Mouse (Mus musculus): Measurements from ENCODE around the gene Uap1. TPM values are rescaled to one million over a fixed set of nuclear protein-coding genes. Genes with fewer than 3 reads are reported as not detected.

Uap1 gene
- polyA plus RNA-seq, 1 experiment = 34.0 TPM

DNA sequence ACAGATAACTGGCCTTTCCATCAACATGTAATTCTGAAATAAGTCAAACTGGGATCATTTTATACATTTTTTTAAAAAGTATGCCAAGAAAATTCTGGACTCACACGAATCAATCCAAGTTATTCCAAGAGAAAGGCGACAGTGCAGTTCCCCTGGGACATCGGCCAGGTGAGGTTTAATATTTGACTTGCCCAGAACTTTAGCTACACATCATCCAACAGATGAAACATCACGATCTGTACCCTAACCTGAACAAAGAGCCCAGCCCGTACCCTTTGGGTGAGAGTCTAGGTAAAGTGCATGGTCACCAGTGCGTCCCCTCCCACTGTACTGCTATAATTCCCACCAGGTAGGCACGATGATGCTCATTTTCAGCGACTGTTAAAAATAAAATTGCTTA is 21.5 kb upstream of the Uap1 start:
- TF ChIP-seq POLR2A (IDR thresholded peaks at IDR 0.05; ENCODE audit: borderline replicate concordance, extremely low read depth, insufficient read depth, insufficient read length, poor library complexity, severe bottlenecking) = no peak
- TF ChIP-seq CTCF (IDR thresholded peaks at IDR 0.05; ENCODE audit: borderline replicate concordance, extremely low read depth, insufficient read depth, insufficient read length) = no peak
- DNase-seq (ENCODE audit: low read depth) = no peak

DNA sequence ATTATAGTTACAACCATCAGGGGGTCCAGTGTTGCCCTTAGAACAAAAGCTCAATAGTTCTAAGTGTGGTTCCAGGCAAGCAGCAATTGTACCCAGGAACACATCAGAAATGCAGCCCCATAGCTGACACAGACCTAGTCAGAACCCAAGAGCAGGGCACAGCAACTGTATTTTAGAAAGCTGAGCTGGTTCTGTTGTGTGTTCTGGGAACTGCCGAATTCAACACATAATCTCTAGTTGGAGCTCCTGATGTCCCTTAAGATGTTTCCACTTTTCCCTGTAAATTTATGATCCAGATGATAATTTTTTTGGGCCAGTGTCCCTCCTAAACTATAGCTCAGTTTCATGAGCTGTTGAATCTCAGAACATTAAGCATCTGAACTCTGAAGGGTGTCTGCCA is 17.2 kb upstream of the Uap1 start:
- TF ChIP-seq CTCF (IDR thresholded peaks at IDR 0.05; ENCODE audit: borderline replicate concordance, extremely low read depth, insufficient read depth, insufficient read length) (no peak), POLR2A (IDR thresholded peaks at IDR 0.05; ENCODE audit: borderline replicate concordance, extremely low read depth, insufficient read depth, insufficient read length, poor library complexity, severe bottlenecking) (no peak)
- no peak for DNase-seq (ENCODE audit: low read depth)

DNA sequence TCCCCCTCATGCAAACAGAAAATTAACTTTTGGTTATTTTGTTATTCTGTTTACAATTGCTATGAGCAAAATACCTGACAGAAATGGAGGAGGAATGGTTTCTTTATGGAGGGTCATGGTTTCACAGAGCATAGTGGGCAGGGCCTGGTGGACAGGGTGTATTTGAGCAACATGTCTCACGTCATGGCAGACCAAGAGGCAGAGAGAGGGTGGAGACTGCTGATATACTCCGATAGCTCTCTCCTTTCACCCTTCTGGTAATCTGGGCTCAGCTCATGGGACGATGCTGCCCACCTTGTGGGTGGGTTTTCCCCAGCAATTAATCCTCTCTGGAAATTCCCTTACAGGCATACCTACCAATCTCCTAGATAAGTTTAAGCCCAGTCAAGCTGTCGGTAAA is 15.5 kb upstream of the Uap1 start:
- TF ChIP-seq CTCF (IDR thresholded peaks at IDR 0.05; ENCODE audit: borderline replicate concordance, extremely low read depth, insufficient read depth, insufficient read length) (no peak), POLR2A (IDR thresholded peaks at IDR 0.05; ENCODE audit: borderline replicate concordance, extremely low read depth, insufficient read depth, insufficient read length, poor library complexity, severe bottlenecking) (no peak)
- no peak for DNase-seq (ENCODE audit: low read depth)

DNA sequence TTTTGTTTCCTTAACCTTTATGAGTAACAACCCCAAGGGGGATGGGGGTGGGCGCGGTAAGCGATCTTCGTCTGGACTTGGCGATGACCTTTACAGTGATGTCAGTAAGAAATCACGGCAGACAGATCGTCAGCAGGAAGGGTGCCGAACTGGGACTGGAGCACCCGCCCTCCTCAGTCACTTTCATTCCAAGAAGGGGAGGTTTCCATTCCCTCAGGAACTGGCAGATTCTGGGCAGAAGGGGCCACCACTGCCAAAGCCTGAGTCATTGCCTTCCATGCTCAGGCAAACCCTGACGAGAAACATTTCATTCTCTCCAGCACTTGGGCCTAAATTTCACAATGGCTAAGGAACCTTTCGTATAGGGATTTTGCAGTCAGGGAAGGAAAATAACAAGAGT is 13.8 kb upstream of the Uap1 start:
- no peak for DNase-seq (ENCODE audit: low read depth)
- TF ChIP-seq POLR2A (IDR thresholded peaks at IDR 0.05; ENCODE audit: borderline replicate concordance, extremely low read depth, insufficient read depth, insufficient read length, poor library complexity, severe bottlenecking) (no peak), CTCF (IDR thresholded peaks at IDR 0.05; ENCODE audit: borderline replicate concordance, extremely low read depth, insufficient read depth, insufficient read length) (no peak)

DNA sequence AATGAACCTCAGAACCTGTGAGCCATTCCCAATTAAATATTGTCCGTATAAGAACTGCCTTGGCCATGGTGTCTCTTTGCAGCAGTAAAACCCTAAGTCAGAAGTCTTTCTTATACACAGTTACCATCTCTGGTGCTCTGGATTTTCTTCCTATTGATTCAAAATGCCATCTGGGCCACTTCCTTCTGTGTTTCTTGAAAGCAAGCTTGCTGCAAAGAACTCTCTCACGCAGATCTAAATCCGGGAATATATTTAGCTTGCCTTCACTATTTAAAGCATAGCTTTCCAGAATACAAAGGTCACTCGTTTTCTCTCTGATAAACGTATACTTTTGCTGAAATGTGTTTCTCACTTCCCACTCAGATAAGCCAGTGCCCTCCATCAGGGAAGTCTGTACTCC is 11.8 kb upstream of the Uap1 start:
- no peak for DNase-seq (ENCODE audit: low read depth)
- TF ChIP-seq POLR2A (IDR thresholded peaks at IDR 0.05; ENCODE audit: borderline replicate concordance, extremely low read depth, insufficient read depth, insufficient read length, poor library complexity, severe bottlenecking) (no peak), CTCF (IDR thresholded peaks at IDR 0.05; ENCODE audit: borderline replicate concordance, extremely low read depth, insufficient read depth, insufficient read length) (no peak)

DNA sequence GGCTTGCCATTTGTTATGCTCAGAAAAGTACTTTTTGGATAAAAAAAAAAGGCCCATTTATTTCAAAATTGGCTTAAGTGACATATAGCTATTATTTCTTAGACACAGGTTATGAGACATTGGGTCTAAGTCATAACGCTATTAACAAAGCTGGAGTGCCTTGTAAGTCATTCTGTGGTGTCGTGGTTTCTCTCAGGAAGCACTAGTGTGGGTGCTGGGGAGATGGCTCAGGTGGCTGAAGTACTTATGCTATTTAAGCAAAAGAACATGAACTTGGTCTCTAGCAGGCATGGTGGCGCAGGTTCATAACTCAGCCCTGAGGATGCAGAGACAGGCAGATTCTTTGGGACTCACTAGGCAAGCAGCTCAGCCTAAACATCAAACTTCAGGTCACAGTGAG is 10.4 kb upstream of the Uap1 start:
- no peak for DNase-seq (ENCODE audit: low read depth)
- TF ChIP-seq POLR2A (IDR thresholded peaks at IDR 0.05; ENCODE audit: borderline replicate concordance, extremely low read depth, insufficient read depth, insufficient read length, poor library complexity, severe bottlenecking) (no peak), CTCF (IDR thresholded peaks at IDR 0.05; ENCODE audit: borderline replicate concordance, extremely low read depth, insufficient read depth, insufficient read length) (no peak)

DNA sequence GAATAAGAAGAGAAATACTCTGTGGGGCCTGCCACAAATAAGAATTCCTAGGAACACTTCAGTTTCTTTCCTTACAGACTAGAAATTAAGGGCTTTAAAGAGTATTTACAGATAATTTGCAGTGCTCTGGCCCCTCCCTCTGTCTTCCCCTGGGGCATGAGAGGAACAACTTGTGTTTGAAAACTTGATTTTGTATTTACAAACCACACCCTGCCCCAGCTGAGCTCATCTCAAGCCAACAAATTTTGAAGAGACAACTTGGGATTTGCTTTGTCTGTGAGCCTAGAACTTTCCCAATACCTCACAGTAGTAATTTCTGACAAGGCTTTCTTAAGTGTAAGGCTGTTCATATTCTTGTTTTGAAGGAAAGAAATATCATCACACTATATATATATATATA is 7.9 kb upstream of the Uap1 start:
- TF ChIP-seq CTCF (IDR thresholded peaks at IDR 0.05; ENCODE audit: borderline replicate concordance, extremely low read depth, insufficient read depth, insufficient read length) (no peak), POLR2A (IDR thresholded peaks at IDR 0.05; ENCODE audit: borderline replicate concordance, extremely low read depth, insufficient read depth, insufficient read length, poor library complexity, severe bottlenecking) (no peak)

DNA sequence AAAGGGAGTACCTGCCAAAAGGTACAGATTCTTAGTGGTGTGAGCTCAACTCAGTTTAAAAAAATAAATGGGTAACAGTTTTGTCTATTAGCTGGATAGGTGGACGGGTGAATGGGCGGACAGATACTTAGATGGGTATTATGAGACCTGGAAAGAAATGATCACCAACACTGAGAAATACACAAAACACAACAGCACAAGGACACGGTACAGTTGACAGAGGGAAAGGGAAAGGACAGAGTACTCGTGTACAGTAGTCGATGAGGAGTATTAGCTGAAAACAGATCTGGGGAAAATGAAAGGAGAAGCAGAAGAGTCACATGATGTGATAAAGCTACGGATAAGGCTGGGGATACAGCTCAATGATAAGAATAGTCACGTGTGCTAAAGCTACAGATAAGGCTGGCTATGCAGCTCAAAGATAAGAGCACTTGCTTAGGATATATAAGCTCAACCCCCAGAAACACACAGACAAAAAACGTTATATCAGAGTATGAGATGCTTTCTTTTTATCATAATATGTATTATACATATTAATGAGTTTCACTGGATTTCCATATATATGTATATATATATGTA is 2.0 kb upstream of the Uap1 start:
- no peak for DNase-seq (ENCODE audit: low read depth)
- TF ChIP-seq CTCF (IDR thresholded peaks at IDR 0.05; ENCODE audit: borderline replicate concordance, extremely low read depth, insufficient read depth, insufficient read length) (no peak), POLR2A (IDR thresholded peaks at IDR 0.05; ENCODE audit: borderline replicate concordance, extremely low read depth, insufficient read depth, insufficient read length, poor library complexity, severe bottlenecking) (no peak)

More for the DNA sequence above, 7.9 kb upstream of the Uap1 start:
- DNase-seq (ENCODE audit: low read depth) = no peak

DNA sequence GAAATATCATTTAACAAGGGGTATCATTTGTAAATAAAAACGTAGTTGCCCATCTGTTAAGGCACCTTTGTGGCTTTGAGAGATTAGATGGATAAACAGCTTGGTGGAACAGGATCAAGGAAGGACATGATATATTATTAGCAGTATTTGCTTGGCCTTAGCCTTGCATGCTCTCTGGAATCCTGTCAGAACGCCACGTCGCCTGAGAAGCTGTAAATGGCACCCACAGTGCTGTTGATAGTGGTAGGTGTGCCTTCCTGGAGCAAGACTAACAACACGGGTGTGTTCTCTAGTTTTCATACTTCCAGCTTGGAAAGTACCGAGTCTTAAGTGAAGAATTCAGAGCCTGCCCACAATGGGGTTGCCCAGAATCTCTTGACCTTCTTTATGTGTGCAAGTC is 1.1 kb upstream of the Uap1 start:
- peak; percentile 23 for DNase-seq (ENCODE audit: low read depth)
- no peak for TF ChIP-seq CTCF (IDR thresholded peaks at IDR 0.05; ENCODE audit: borderline replicate concordance, extremely low read depth, insufficient read depth, insufficient read length)
- TF ChIP-seq POLR2A (IDR thresholded peaks at IDR 0.05; ENCODE audit: borderline replicate concordance, extremely low read depth, insufficient read depth, insufficient read length, poor library complexity, severe bottlenecking) = no peak

DNA sequence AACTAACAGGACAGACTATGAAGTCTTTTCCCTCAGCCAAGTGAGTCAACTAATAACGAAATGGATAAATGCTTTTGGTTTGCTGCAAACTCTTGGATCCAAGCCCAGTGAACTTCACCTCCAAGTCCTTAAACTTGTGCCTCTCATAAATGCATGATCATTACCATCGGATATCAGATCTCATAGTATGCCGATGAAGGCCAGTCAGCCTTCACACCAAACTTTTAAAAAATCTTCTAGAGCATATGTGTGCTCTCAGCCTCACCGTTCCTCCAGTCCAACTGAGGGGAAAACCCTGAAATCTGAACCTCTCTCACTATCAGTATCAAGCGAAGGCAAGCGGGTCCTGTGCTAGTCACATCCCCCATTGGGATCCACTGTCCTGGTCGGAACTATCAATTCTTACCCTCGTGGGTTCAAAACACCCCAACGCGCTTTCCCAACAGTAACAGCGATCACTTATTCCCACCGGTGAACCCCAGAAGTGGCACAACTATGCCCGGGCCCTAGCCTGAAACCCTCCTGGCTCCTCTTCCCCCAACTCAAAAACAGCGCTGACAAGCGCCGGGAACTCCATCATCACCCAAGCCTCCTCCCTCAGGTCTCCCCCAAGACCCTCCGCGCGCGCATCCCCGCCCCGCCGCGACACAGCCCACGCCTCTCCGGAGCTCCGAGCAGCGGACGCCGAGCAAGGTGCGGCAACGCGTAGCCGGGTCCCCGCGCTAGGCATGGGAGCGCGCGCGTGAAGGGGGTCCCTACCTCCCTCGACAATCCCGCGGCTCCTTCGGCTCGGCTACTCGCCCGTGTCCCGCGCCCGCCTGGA is 555 bp downstream of the Uap1 start:
- DNase-seq (ENCODE audit: low read depth) = no peak
- TF ChIP-seq POLR2A (IDR thresholded peaks at IDR 0.05; ENCODE audit: borderline replicate concordance, extremely low read depth, insufficient read depth, insufficient read length, poor library complexity, severe bottlenecking) (no peak), CTCF (IDR thresholded peaks at IDR 0.05; ENCODE audit: borderline replicate concordance, extremely low read depth, insufficient read depth, insufficient read length) (no peak)

DNA sequence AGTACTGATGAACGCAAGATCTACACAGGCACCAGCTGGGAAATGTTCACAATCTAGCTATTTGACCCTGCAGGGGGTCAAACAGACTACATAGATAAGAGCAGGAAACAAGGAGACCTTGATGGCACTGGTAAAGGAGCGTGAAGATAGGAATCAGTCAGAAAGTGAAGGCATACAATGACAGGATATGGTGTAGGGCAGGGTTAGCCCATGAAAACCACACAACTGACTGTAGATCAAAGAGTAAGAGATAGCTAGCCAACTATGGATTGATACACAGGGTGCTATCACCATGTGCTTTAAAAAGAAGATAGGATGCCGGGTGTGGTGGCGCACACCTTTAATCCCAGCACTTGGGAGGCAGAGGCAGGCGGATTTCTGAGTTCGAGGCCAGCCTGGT is 7.0 kb downstream of the Uap1 start:
- no peak for DNase-seq (ENCODE audit: low read depth)
- TF ChIP-seq POLR2A (IDR thresholded peaks at IDR 0.05; ENCODE audit: borderline replicate concordance, extremely low read depth, insufficient read depth, insufficient read length, poor library complexity, severe bottlenecking) = no peak
- TF ChIP-seq CTCF (IDR thresholded peaks at IDR 0.05; ENCODE audit: borderline replicate concordance, extremely low read depth, insufficient read depth, insufficient read length) = no peak

DNA sequence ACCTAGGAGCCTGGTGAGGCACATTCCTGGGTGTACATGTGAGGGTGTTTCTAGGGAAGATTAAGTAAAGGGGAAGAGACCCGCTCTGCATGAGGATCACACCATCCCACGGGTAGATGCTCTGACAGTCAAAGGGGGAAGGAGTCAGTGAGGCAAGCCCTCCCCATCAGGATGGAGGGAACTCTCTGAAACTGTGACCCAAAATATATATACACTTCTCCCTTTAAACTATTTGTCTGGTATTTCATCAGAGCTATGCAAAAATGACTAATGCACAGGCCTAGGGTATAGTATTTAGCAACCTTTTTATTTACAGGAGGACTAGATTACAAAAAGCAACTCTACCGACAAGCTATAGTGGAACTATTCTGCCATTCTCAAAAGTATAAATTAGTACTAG is 9.8 kb downstream of the Uap1 start:
- no peak for DNase-seq (ENCODE audit: low read depth)
- no peak for TF ChIP-seq POLR2A (IDR thresholded peaks at IDR 0.05; ENCODE audit: borderline replicate concordance, extremely low read depth, insufficient read depth, insufficient read length, poor library complexity, severe bottlenecking)

Measured in brain, embryonic 14.5 days (tissue).